In the genomic region with DNA sequence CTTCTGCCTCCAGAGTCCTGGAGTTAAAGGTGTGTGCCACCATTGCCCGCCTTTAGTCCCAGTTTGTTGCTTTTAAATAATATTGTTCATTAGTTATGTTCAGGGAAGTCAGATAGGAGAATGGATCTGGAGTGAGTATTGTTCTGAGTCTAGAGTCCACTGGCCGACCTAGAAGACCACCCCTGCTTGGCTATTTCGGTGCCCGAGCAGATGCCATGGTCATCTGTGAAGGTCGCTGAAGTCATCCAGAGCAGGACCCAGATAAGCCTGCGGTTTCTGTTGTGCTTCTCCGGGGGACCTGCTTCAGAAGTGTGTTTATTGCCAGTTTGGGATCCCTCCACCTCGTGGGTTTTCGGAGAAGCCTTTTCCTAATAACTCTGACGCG, we compare ENCODE assay signal across 11 mouse cellular contexts. TPM values are rescaled to one million over a fixed set of nuclear protein-coding genes. Genes with fewer than 3 reads are reported as not detected.
DNase-seq lines count a peak whose midpoint lies in the region; TF ChIP-seq lines count a peak whose summit lies in the region.
"Had no signal": no experiment of that assay in that cellular context is flagged by ENCODE, and none has a peak within 500 bp of the region (broad histone marks: within the 10 kb centered on the region; RNA-seq: fewer than 3 reads in every experiment).

No protein-coding gene starts in this region.

- no peak overlapping the region for H3K4me3 ChIP-seq in kidney, adult 2 months (ENCODE audit: insufficient read depth, low read depth, low read length)
- H3K4me3 ChIP-seq in small intestine, adult 2 months (ENCODE audit: low read depth, low read length) = no peak overlapping the region
- H3K4me3 ChIP-seq: embryonic facial prominence, embryonic 15.5 days; limb, embryonic 13.5 days; midbrain, embryonic 10.5 days had no signal

- no peak for TF ChIP-seq POLR2A in kidney, adult 2 months (IDR thresholded peaks at IDR 0.05; ENCODE audit: low read depth, low read length)
- TF ChIP-seq POLR2A in small intestine, adult 2 months (IDR thresholded peaks at IDR 0.05; ENCODE audit: low read depth, low read length) = no peak

- H3K27me3 ChIP-seq in kidney, adult 2 months (replicated peaks; ENCODE audit: control insufficient read depth, insufficient read depth, low read length) = no peaks in the 10 kb centered on the region
- no peaks in the 10 kb centered on the region for H3K27me3 ChIP-seq in small intestine, adult 2 months (ENCODE audit: control insufficient read depth, insufficient read depth, low read length)
- H3K27me3 ChIP-seq: embryonic facial prominence, embryonic 15.5 days; limb, embryonic 13.5 days had no signal

- WGBS in kidney, adult 2 months = 50% methylated on average over 11 of the region's 11 CpGs
- WGBS in small intestine, adult 2 months = 62% methylated on average over 11 of the region's 11 CpGs

- no peaks in the 10 kb centered on the region for H3K36me3 ChIP-seq in kidney, adult 2 months (ENCODE audit: control insufficient read depth, insufficient read depth, low read length)
- H3K36me3 ChIP-seq in small intestine, adult 2 months (ENCODE audit: control insufficient read depth, insufficient read depth, low read length) = no peaks in the 10 kb centered on the region
- H3K36me3 ChIP-seq: embryonic facial prominence, embryonic 15.5 days; limb, embryonic 13.5 days had no signal

- DNase-seq in adrenal gland, adult 8-10 months = peak; percentile 66
- DNase-seq in adrenal gland, postnatal 4 days (ENCODE audit: low spot score in 2 of 2) = no peak
- peak; percentile 48 for DNase-seq in kidney, adult 2 months
- DNase-seq in kidney, adult 8-10 months = no peak
- DNase-seq in ovary, adult 18-20 months (ENCODE audit: low spot score) = peak; percentile 54
- no peak for DNase-seq in ovary, postnatal 36 days (ENCODE audit: low spot score)
- no peak for DNase-seq in layer of hippocampus, adult 9-11 months

- TF ChIP-seq CTCF in kidney, adult 2 months (conservative IDR thresholded peaks at IDR 0.05; ENCODE audit: insufficient read depth, insufficient read length, low read depth, low read length) = no peak
- no peak for TF ChIP-seq CTCF in small intestine, adult 2 months (IDR thresholded peaks at IDR 0.05; ENCODE audit: extremely low read depth, insufficient read length, insufficient replicate concordance, low read depth, low read length)

- H3K4me1 ChIP-seq in kidney, adult 2 months (ENCODE audit: control insufficient read depth, insufficient read depth, low read length) = peaks cover 41% of the 10 kb centered on the region
- peaks cover 7% of the 10 kb centered on the region; the same call in 1 of the 2 replicates for H3K4me1 ChIP-seq in small intestine, adult 2 months (ENCODE audit: control insufficient read depth, insufficient read depth, insufficient read length, low read length)

- H3K27ac ChIP-seq in kidney, adult 2 months (ENCODE audit: insufficient read depth, low read depth, low read length) = peak overlapping the region; percentile 93
- H3K27ac ChIP-seq in small intestine, adult 2 months (ENCODE audit: insufficient read depth, low read depth, low read length) = 0 out of 2 replicates have a peak overlapping the region, but pooled peaks have one; percentile 14
- H3K27ac ChIP-seq: limb, embryonic 13.5 days had no signal

RNA-seq across cellular contexts. Expression of gene Spata13, which starts 22.9 kb away (rescaled TPM):
- 100 to 1,000 TPM; 152 to 256 (median 184) TPM for total RNA-seq in adrenal gland, adult 8-10 months (2022)
- 100 to 1,000 TPM; 140 to 145 TPM for total RNA-seq in adrenal gland, postnatal 4 days (2021)
- 24.1 and 27.7 TPM in 2 replicates for polyA plus RNA-seq in kidney, adult 2 months (2012; rRNA removed)
- polyA plus RNA-seq in small intestine, adult 2 months (2012; rRNA removed) = 10.1 and 21.6 TPM in 2 replicates

Comparison
In these comparisons a context has a peak if more than half of its experiments do, and no peak if none do; other contexts are left out.
1. DNase-seq: peak in adrenal gland, adult 8-10 months (single experiment), kidney, adult 2 months (single experiment) and ovary, adult 18-20 months (single experiment); none in adrenal gland, postnatal 4 days (0 of 2), kidney, adult 8-10 months (0 of 2), ovary, postnatal 36 days (single experiment) and layer of hippocampus, adult 9-11 months (single experiment).